In the genomic region with DNA sequence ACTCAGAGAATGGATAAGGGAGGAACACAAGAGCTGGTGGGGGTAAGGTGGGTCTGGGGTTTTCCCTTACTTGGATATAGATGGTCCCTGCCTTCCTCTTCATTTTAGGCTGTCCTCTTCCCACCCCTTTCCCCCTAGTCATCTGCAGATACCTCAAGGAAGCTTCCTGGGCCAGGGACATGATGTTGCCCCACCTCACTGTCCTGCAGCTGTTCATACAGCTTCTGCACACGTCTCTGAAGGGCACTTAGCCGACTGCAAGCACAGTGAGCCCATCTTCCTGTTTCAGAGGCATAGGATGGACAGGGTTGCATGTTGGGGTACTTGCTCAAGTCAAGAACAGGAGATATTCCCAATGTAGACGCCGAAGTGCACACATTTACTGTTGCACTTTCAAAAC, we compare ENCODE assay signal across 18 mouse cellular contexts.
A peak's percentile ranks its signal among the peaks of the same experiment; 100 is the strongest.
DNase-seq lines count a peak whose midpoint lies in the region; ATAC-seq lines count a peak whose summit lies in the region.
"Had no signal": no experiment of that assay in that cellular context is flagged by ENCODE, and none has a peak within 500 bp of the region (broad histone marks: within the 10 kb centered on the region; RNA-seq: fewer than 3 reads in every experiment).

No protein-coding gene starts in this region.

- peaks cover 33% of the 10 kb centered on the region for H3K27me3 ChIP-seq in heart, embryonic 13.5 days (replicated peaks)
- H3K27me3 ChIP-seq in kidney, embryonic 15.5 days: peaks cover 4% of the 10 kb centered on the region; the same call in 1 of the 2 replicates
- H3K27me3 ChIP-seq in embryonic facial prominence, embryonic 15.5 days: no peaks in the 10 kb centered on the region
- H3K27me3 ChIP-seq in stomach, embryonic 16.5 days (ENCODE audit: control insufficient read depth, insufficient read depth, low read length): no peaks in the 10 kb centered on the region
- H3K27me3 ChIP-seq: Patski had no signal

- H3K36me3 ChIP-seq in heart, embryonic 13.5 days: no peaks in the 10 kb centered on the region
- H3K36me3 ChIP-seq in kidney, embryonic 15.5 days: no peaks in the 10 kb centered on the region
- no peaks in the 10 kb centered on the region for H3K36me3 ChIP-seq in embryonic facial prominence, embryonic 15.5 days
- H3K36me3 ChIP-seq in stomach, embryonic 16.5 days (ENCODE audit: control insufficient read depth, insufficient read depth, low read length): no peaks in the 10 kb centered on the region

- ATAC-seq in heart, embryonic 13.5 days (ENCODE audit: extremely low read depth, insufficient number of reproducible peaks, low FRiP score, low TSS enrichment): no peak
- no peak for ATAC-seq in kidney, embryonic 15.5 days (replicated peaks; ENCODE audit: low FRiP score)
- peak; percentile 2; the same call in 1 of the 2 replicates for ATAC-seq in embryonic facial prominence, embryonic 15.5 days (ENCODE audit: insufficient number of reproducible peaks, low FRiP score, low TSS enrichment, low read depth)
- ATAC-seq in stomach, embryonic 16.5 days (ENCODE audit: insufficient read depth, low FRiP score): no peak
- ATAC-seq: CD4-positive, CD25-positive, alpha-beta regulatory T cell, adult 4 months; midbrain, embryonic 16.5 days had no signal

- 64% methylated on average over 4 of the region's 4 CpGs for WGBS in heart, embryonic 13.5 days
- 23% methylated on average over 4 of the region's 4 CpGs for WGBS in kidney, embryonic 15.5 days
- WGBS in embryonic facial prominence, embryonic 15.5 days: 42% methylated on average over 4 of the region's 4 CpGs
- 38% methylated on average over 4 of the region's 4 CpGs for WGBS in stomach, embryonic 16.5 days

- H3K9me3 ChIP-seq in heart, embryonic 13.5 days: no peaks in the 10 kb centered on the region
- no peaks in the 10 kb centered on the region for H3K9me3 ChIP-seq in kidney, embryonic 15.5 days (replicated peaks)
- no peaks in the 10 kb centered on the region for H3K9me3 ChIP-seq in embryonic facial prominence, embryonic 15.5 days (replicated peaks)
- H3K9me3 ChIP-seq in stomach, embryonic 16.5 days (replicated peaks; ENCODE audit: control insufficient read depth, low read length): no peaks in the 10 kb centered on the region
- H3K9me3 ChIP-seq: megakaryocyte, embryonic 14.5 days had no signal

- peaks cover 48% of the 10 kb centered on the region for H3K4me1 ChIP-seq in heart, embryonic 13.5 days
- peaks cover 50% of the 10 kb centered on the region for H3K4me1 ChIP-seq in kidney, embryonic 15.5 days
- H3K4me1 ChIP-seq in embryonic facial prominence, embryonic 15.5 days: peaks cover 42% of the 10 kb centered on the region
- H3K4me1 ChIP-seq in stomach, embryonic 16.5 days (ENCODE audit: control insufficient read depth, insufficient read depth, low read length): peaks cover 28% of the 10 kb centered on the region
- H3K4me1 ChIP-seq: megakaryocyte, embryonic 14.5 days had no signal

- no peak overlapping the region for H3K4me3 ChIP-seq in heart, embryonic 13.5 days
- H3K4me3 ChIP-seq in kidney, embryonic 15.5 days (replicated peaks): no peak overlapping the region
- H3K4me3 ChIP-seq in embryonic facial prominence, embryonic 15.5 days (replicated peaks): no peak overlapping the region
- H3K4me3 ChIP-seq in stomach, embryonic 16.5 days (replicated peaks; ENCODE audit: low read length): no peak overlapping the region
- H3K4me3 ChIP-seq: megakaryocyte, embryonic 14.5 days had no signal

- no peak overlapping the region for H3K4me2 ChIP-seq in heart, embryonic 13.5 days
- H3K4me2 ChIP-seq in kidney, embryonic 15.5 days: peak overlapping the region; percentile 34; the same call in 1 of the 2 replicates
- H3K4me2 ChIP-seq in embryonic facial prominence, embryonic 15.5 days (replicated peaks): peak overlapping the region; percentile 4; the same call in 1 of the 2 replicates
- no peak overlapping the region for H3K4me2 ChIP-seq in stomach, embryonic 16.5 days (ENCODE audit: low read depth, low read length)
- H3K4me2 ChIP-seq: hindbrain, embryonic 14.5 days; liver, embryonic 11.5 days had no signal

- peak overlapping the region; percentile 53 for H3K27ac ChIP-seq in heart, embryonic 13.5 days (replicated peaks)
- peak overlapping the region; percentile 84 for H3K27ac ChIP-seq in kidney, embryonic 15.5 days
- peak overlapping the region; percentile 60; the same call in 1 of the 2 replicates for H3K27ac ChIP-seq in embryonic facial prominence, embryonic 15.5 days (replicated peaks)
- peak overlapping the region; percentile 46 for H3K27ac ChIP-seq in stomach, embryonic 16.5 days (ENCODE audit: low read length)
- H3K27ac ChIP-seq: hindbrain, embryonic 14.5 days had no signal

- no peak for DNase-seq in heart, postnatal 25 days (ENCODE audit: low spot score)
- DNase-seq in kidney, adult 18-20 months: no peak
- DNase-seq in embryo, embryonic 11 days: no peak
- DNase-seq: cerebellum, adult 9-10 months; gastrocnemius, postnatal 10 days; lung, adult 18-20 months; right cerebral cortex, postnatal 4 days; thymus, postnatal 25 days had no signal

- no peak overlapping the region for H3K9ac ChIP-seq in heart, embryonic 13.5 days
- H3K9ac ChIP-seq in kidney, embryonic 15.5 days: no peak overlapping the region
- no peak overlapping the region for H3K9ac ChIP-seq in embryonic facial prominence, embryonic 15.5 days
- no peak overlapping the region for H3K9ac ChIP-seq in stomach, embryonic 16.5 days (ENCODE audit: low read length)
- H3K9ac ChIP-seq: hindbrain, embryonic 14.5 days had no signal

- intact Hi-C loops in heart, postnatal 25 days (cut with DNase I): no loop called here

Comparison
In these comparisons a context has a peak if more than half of its experiments do, and no peak if none do; other contexts are left out.
1. H3K4me2 ChIP-seq: peak in kidney, embryonic 15.5 days (single experiment) and embryonic facial prominence, embryonic 15.5 days (single experiment); none in heart, embryonic 13.5 days (single experiment) and stomach, embryonic 16.5 days (single experiment).
2. Peak in every context shown above with its lines, with median percentiles within 50 percentile points of each other: H3K27ac ChIP-seq.